Mouse (Mus musculus) bone marrow, adult 2 months (tissue): ENCODE data around the gene Mok. TPM values are rescaled to one million over a fixed set of nuclear protein-coding genes. Genes with fewer than 3 reads are reported as not detected.

Experiments
- H3K27ac ChIP-seq: fragments of 200-500 bp; 2 replicates; pipeline ENCODE4 v1.5.1; 2012; ENCODE audit warnings: low read depth, mild to moderate bottlenecking, control low read depth, inconsistent platforms, low read length; ENCODE audit not compliant: control insufficient read depth, poor library complexity, insufficient read depth
- H3K4me1 ChIP-seq: fragments of 200-500 bp; 2 replicates; pipeline ENCODE4 v1.6.1; 2011; ENCODE audit warnings: low read length; ENCODE audit not compliant: control insufficient read depth, insufficient read depth
- H3K4me3 ChIP-seq: fragments of 200-500 bp; replicated peaks from 2 replicates; pipeline ENCODE3; 2011; ENCODE audit warnings: mild to moderate bottlenecking, low read depth, low read length, control low read depth; ENCODE audit not compliant: control insufficient read depth
- CTCF ChIP-seq: fragments of 200-500 bp; IDR thresholded peaks from 2 replicates; pipeline ENCODE4 v1.5.1; 2011; ENCODE audit warnings: low read length, control low read depth; ENCODE audit not compliant: control insufficient read depth, insufficient read depth
- POLR2A ChIP-seq: fragments of 200-500 bp; IDR thresholded peaks from 2 replicates; pipeline ENCODE4 v1.6.1; 2011; ENCODE audit warnings: low read depth, mild to moderate bottlenecking, control low read depth, low read length, borderline replicate concordance; ENCODE audit not compliant: control insufficient read depth
- WGBS: fragments of 180-500 bp; shearing (Covaris S2); methylation state at CpG from one replicate; pipeline ENCODE4 v1.1.7; 2018; 5-methylcytosine and 5-hydroxymethylcytosine counted together
- polyA plus RNA-seq: library from polyadenylated mRNA; stranded (reverse); fragments of >200 nt; gene quantifications from 2 replicates; pipeline ENCODE4 v1.2.4, GENCODE M21; 2011; ENCODE audit warnings: low replicate concordance; ENCODE audit not compliant: missing spikeins, insufficient read depth, insufficient read length

Mok gene
- polyA plus RNA-seq, 1 experiment = not detected

GRCm38 (mm10) chr12:110813132-110813531, 27.6 kb downstream of the Mok start:
- Histone ChIP-seq H3K4me1 (peaks cover 2% of the 10 kb centered on the region; the same call in 1 of the 2 replicates), H3K27ac (no peak overlapping the region), H3K4me3 (no peak overlapping the region)
- WGBS = 38% methylated on average over 9 of the region's 9 CpGs
- TF ChIP-seq CTCF (no peak), POLR2A (no peak)

- TF ChIP-seq POLR2A (no peak), CTCF (no peak)
- H3K27ac ChIP-seq = no peak overlapping the region
- 90% methylated on average over 5 of the region's 5 CpGs for WGBS
Observed at GRCm38 (mm10) chr12:110808848-110809247, 31.9 kb downstream of the Mok start.

GRCm38 (mm10) chr12:110808430-110808829, 32.3 kb downstream of the Mok start:
- TF ChIP-seq POLR2A (no peak), CTCF (no peak)
- no peak overlapping the region for H3K4me3 ChIP-seq
- H3K4me1 ChIP-seq = peaks cover 2% of the 10 kb centered on the region; the same call in 1 of the 2 replicates
- no peak overlapping the region for H3K27ac ChIP-seq
- 88% methylated on average over 10 of the region's 10 CpGs for WGBS

More at GRCm38 (mm10) chr12:110808848-110809247, 31.9 kb downstream of the Mok start:
- peaks cover 2% of the 10 kb centered on the region; the same call in 1 of the 2 replicates for H3K4me1 ChIP-seq
- H3K4me3 ChIP-seq = no peak overlapping the region

- Histone ChIP-seq H3K27ac (no peak overlapping the region), H3K4me1 (no peaks in the 10 kb centered on the region), H3K4me3 (no peak overlapping the region)
- WGBS = 74% methylated on average over 3 of the region's 3 CpGs
- no peak for TF ChIP-seq POLR2A
- peak; percentile 37; the same call in 1 of the 2 replicates for TF ChIP-seq CTCF
Observed at GRCm38 (mm10) chr12:110806301-110806970, 34.3 kb downstream of the Mok start.

DNA sequence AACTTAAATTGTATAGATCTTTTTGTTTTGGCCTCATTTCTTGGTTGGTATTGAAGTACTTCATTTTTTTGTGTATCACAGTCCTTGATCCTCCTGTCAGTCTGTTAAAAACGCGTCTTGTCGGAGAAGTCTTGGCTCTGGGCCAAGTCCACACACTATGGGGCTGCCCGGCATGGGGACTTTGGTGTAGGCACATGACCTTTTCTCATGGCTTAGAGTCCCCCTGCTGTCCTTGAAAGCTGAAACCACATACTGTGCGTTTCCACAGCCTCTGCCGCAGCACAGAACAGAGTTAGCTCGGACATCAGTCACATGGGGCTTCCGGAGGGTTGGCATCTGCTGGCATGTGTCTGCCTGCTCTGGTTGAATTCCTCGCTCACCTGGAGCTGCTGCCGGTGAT, 36.5 kb downstream of the Mok start:
- Histone ChIP-seq H3K4me3 (no peak overlapping the region), H3K4me1 (no peaks in the 10 kb centered on the region), H3K27ac (no peak overlapping the region)
- no peak for TF ChIP-seq POLR2A
- no peak for TF ChIP-seq CTCF
- 84% methylated on average over 10 of the region's 10 CpGs for WGBS

GRCm38 (mm10) chr12:110802674-110803297, 38.0 kb downstream of the Mok start:
- Histone ChIP-seq H3K4me3 (no peak overlapping the region), H3K4me1 (no peaks in the 10 kb centered on the region), H3K27ac (no peak overlapping the region)
- 86% methylated on average over 5 of the region's 5 CpGs for WGBS
- TF ChIP-seq CTCF (no peak), POLR2A (no peak)

DNA sequence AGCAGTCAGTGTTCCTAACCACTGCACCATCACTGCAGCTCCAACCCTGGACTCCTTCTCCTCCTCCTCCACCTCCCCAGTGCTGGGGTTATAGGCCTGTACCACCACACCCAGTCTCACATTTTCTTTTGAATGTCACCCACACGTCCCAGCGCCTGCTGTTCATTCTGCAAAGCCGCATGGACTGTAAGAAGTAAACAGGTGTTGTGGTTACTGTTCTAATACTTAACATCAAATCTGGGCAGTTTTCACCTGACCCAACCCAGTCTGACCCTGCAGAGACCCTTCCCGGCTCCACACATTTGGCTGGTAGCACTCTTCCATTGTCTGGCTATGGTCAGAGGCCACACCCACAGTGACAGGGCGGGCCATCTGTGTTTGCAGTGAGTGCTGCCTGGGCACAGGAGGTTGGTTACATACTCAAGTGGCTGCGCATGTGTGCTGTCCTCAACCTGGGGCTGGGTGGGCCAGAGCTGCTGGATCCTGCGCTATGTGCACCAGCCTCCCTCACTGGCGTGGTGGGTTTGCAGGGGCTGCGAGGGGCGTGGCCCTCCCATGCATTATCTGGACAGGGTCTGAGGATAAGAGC, 38.8 kb downstream of the Mok start:
- Histone ChIP-seq H3K4me1 (no peaks in the 10 kb centered on the region), H3K4me3 (no peak overlapping the region), H3K27ac (no peak overlapping the region)
- WGBS = 82% methylated on average over 10 of the region's 10 CpGs
- TF ChIP-seq POLR2A (no peak), CTCF (no peak)

- WGBS = 94% methylated on average over 4 of the region's 4 CpGs
- Histone ChIP-seq H3K4me3 (no peak overlapping the region), H3K4me1 (no peaks in the 10 kb centered on the region), H3K27ac (no peak overlapping the region)
- no peak for TF ChIP-seq POLR2A
- no peak for TF ChIP-seq CTCF
Observed at GRCm38 (mm10) chr12:110799226-110799625, 41.5 kb downstream of the Mok start.
